Mouse (Mus musculus): Measurements from ENCODE around the gene Synj2.

GRCm38 (mm10) chr17:6083323-6083890, 142.3 kb downstream of the Synj2 start:
- TF ChIP-seq POLR2A (IDR thresholded peaks at IDR 0.05; ENCODE audit: borderline replicate concordance, low read depth, low read length): no peak
- TF ChIP-seq CTCF (IDR thresholded peaks at IDR 0.05; ENCODE audit: low read depth, low read length): no peak
